Mouse (Mus musculus) heart, postnatal 0 days (tissue): ENCODE data around the gene Igsf21. TPM values are rescaled to one million over a fixed set of nuclear protein-coding genes. Genes with fewer than 3 reads are reported as not detected.

Experiments used
- ATAC-seq: fragments of 200-750 bp; cut with Nextera tagmentation; 2 replicates; pipeline ENCODE4 v1.8.0; 2017; ENCODE audit warnings: low read depth, moderate number of reproducible peaks, moderate library complexity; ENCODE audit not compliant: insufficient read depth
- DNase-seq: peaks from one replicate; pipeline ENCODE4 v3.0.0-alpha.2; 2016; ENCODE audit warnings: low spot score
- H3K27ac ChIP-seq: fragments of 300-500 bp; sonication (generic); 2 replicates; pipeline ENCODE4 v1.5.1; 2014; ENCODE audit warnings: low read depth, mild to moderate bottlenecking
- H3K27me3 ChIP-seq: fragments of 300-500 bp; sonication (generic); 2 replicates; pipeline ENCODE4 v1.6.1; 2014; ENCODE audit warnings: low read length, mixed read lengths; ENCODE audit not compliant: control insufficient read depth, insufficient read depth
- H3K36me3 ChIP-seq: fragments of 300-500 bp; sonication (generic); replicated peaks from 2 replicates; pipeline ENCODE4 v1.6.1; 2014; ENCODE audit warnings: low read length, mixed read lengths; ENCODE audit not compliant: control insufficient read depth, insufficient read depth
- H3K4me1 ChIP-seq: fragments of 300-500 bp; sonication (generic); 2 replicates; pipeline ENCODE4 v1.6.1; 2014; ENCODE audit warnings: antibody characterized with exemption; ENCODE audit not compliant: control insufficient read depth, insufficient read depth
- H3K4me2 ChIP-seq: fragments of 300-500 bp; sonication (generic); 2 replicates; pipeline ENCODE4 v1.6.1; 2014; ENCODE audit warnings: low read depth, mild to moderate bottlenecking, low read length, moderate library complexity
- H3K4me3 ChIP-seq: fragments of 300-500 bp; sonication (generic); 2 replicates; pipeline ENCODE4 v1.5.1; 2014; ENCODE audit warnings: low read depth, low read length
- H3K9ac ChIP-seq: fragments of 300-500 bp; sonication (generic); replicated peaks from 2 replicates; pipeline ENCODE4 v1.6.1; 2014; ENCODE audit warnings: low read depth, low read length, mixed read lengths
- H3K9me3 ChIP-seq: fragments of 300-500 bp; sonication (generic); replicated peaks from 2 replicates; pipeline ENCODE4 v1.6.1; 2016; ENCODE audit warnings: low read length; ENCODE audit not compliant: control insufficient read depth
- CTCF ChIP-seq: IDR thresholded peaks from 2 replicates; pipeline ENCODE4 v1.5.1; 2016; ENCODE audit warnings: antibody characterized with exemption, control low read depth, low read depth
- EP300 ChIP-seq: IDR thresholded peaks from 2 replicates; pipeline ENCODE4 v1.6.1; 2016; ENCODE audit warnings: antibody characterized with exemption, low read depth
- WGBS: fragments of 180-500 bp; shearing (Covaris S2); extraction: QIAGEN DNeasy Blood & Tissue Kit; methylation state at CpG from one replicate; pipeline ENCODE4 v1.1.7; 2014; 5-methylcytosine and 5-hydroxymethylcytosine counted together
- polyA plus RNA-seq: library from polyadenylated mRNA; unstranded; fragments of >200 nt; fragmentation: Nextera tagmentation; extraction: Ambion mirVana; gene quantifications from 2 replicates; pipeline ENCODE4 v1.2.1, GENCODE M21; 2015
- total RNA-seq: library from RNA; depleted of rRNA; stranded (reverse); fragments of >200 nt; gene quantifications from 2 replicates; pipeline ENCODE4 v1.2.3, GENCODE M21; 2014; ENCODE audit warnings: low replicate concordance

Igsf21 gene
- total and polyA plus RNA-seq, 2 experiments from 2014 or later = 0.05 TPM; not detected in 1

- ATAC-seq = no peak
- no peak overlapping the region for H3K9ac ChIP-seq
- TF ChIP-seq CTCF = no peak
- no peak for TF ChIP-seq EP300
Measured at GRCm38 (mm10) chr4:140147857-140148695, 98.5 kb downstream of the Igsf21 start.

GRCm38 (mm10) chr4:140147079-140147840 lies 99.3 kb downstream of the Igsf21 start:
- 67% methylated on average over 15 of the region's 15 CpGs for WGBS
- Histone ChIP-seq H3K4me2 (no peak overlapping the region), H3K27ac (0 out of 2 replicates have a peak overlapping the region, but pooled peaks have one; percentile 0), H3K9me3 (no peaks in the 10 kb centered on the region), H3K36me3 (no peaks in the 10 kb centered on the region), H3K27me3 (no peaks in the 10 kb centered on the region), H3K9ac (no peak overlapping the region), H3K4me1 (no peaks in the 10 kb centered on the region), H3K4me3 (no peak overlapping the region)
- DNase-seq (no peak), ATAC-seq (no peak)
- TF ChIP-seq CTCF (no peak), EP300 (no peak)

More at GRCm38 (mm10) chr4:140147857-140148695, 98.5 kb downstream of the Igsf21 start:
- no peaks in the 10 kb centered on the region for H3K9me3 ChIP-seq
- H3K27ac ChIP-seq = peak overlapping the region; percentile 0; the same call in 1 of the 2 replicates
- no peak overlapping the region for H3K4me2 ChIP-seq
- no peak overlapping the region for H3K4me3 ChIP-seq
- H3K27me3 ChIP-seq = no peaks in the 10 kb centered on the region
- H3K4me1 ChIP-seq = no peaks in the 10 kb centered on the region
- no peak for DNase-seq
- WGBS = 57% methylated on average over 20 of the region's 20 CpGs
- H3K36me3 ChIP-seq = no peaks in the 10 kb centered on the region

- no peak for ATAC-seq
- Histone ChIP-seq H3K9ac (no peak overlapping the region), H3K27ac (no peak overlapping the region), H3K4me3 (no peak overlapping the region), H3K27me3 (no peaks in the 10 kb centered on the region), H3K4me1 (no peaks in the 10 kb centered on the region), H3K9me3 (no peaks in the 10 kb centered on the region), H3K4me2 (no peak overlapping the region), H3K36me3 (no peaks in the 10 kb centered on the region)
- no peak for TF ChIP-seq CTCF
- no peak for TF ChIP-seq EP300
- DNase-seq = no peak
- WGBS = 80% methylated on average over 10 of the region's 10 CpGs
Measured at GRCm38 (mm10) chr4:140143884-140144525, 102.6 kb downstream of the Igsf21 start.

GRCm38 (mm10) chr4:140143178-140143577 lies 103.4 kb downstream of the Igsf21 start:
- H3K4me3 ChIP-seq = no peak overlapping the region
- peak; percentile 13; the same call in 1 of the 2 replicates for TF ChIP-seq CTCF
- no peak for TF ChIP-seq EP300
- no peak overlapping the region for H3K4me2 ChIP-seq
- no peaks in the 10 kb centered on the region for H3K4me1 ChIP-seq
- ATAC-seq (no peak), DNase-seq (no peak)
- no peaks in the 10 kb centered on the region for H3K9me3 ChIP-seq
- no peaks in the 10 kb centered on the region for H3K27me3 ChIP-seq
- 81% methylated on average over 6 of the region's 6 CpGs for WGBS
- no peak overlapping the region for H3K27ac ChIP-seq
- no peaks in the 10 kb centered on the region for H3K36me3 ChIP-seq
- no peak overlapping the region for H3K9ac ChIP-seq

GRCm38 (mm10) chr4:140140485-140140884 lies 106.1 kb downstream of the Igsf21 start:
- no peak overlapping the region for H3K4me2 ChIP-seq
- H3K4me1 ChIP-seq = no peaks in the 10 kb centered on the region
- H3K27ac ChIP-seq = no peak overlapping the region
- no peak for DNase-seq
- 63% methylated on average over 9 of the region's 9 CpGs for WGBS
- peaks cover 5% of the 10 kb centered on the region; the same call in 1 of the 2 replicates for H3K9me3 ChIP-seq
- H3K4me3 ChIP-seq = no peak overlapping the region
- TF ChIP-seq EP300 (no peak), CTCF (no peak)
- no peaks in the 10 kb centered on the region for H3K27me3 ChIP-seq
- no peaks in the 10 kb centered on the region for H3K36me3 ChIP-seq
- H3K9ac ChIP-seq = no peak overlapping the region
- ATAC-seq = no peak
